Mouse (Mus musculus) spleen, adult 18-20 months (tissue): ENCODE measurements around the gene Ppy.

ENCODE experiments used
- DNase-seq, 2 experiments: peaks; one replicate each; pipeline ENCODE4 v3.0.0; 2022; ENCODE audit warnings: mixed read lengths in 2 of 2

Gene Ppy

DNA sequence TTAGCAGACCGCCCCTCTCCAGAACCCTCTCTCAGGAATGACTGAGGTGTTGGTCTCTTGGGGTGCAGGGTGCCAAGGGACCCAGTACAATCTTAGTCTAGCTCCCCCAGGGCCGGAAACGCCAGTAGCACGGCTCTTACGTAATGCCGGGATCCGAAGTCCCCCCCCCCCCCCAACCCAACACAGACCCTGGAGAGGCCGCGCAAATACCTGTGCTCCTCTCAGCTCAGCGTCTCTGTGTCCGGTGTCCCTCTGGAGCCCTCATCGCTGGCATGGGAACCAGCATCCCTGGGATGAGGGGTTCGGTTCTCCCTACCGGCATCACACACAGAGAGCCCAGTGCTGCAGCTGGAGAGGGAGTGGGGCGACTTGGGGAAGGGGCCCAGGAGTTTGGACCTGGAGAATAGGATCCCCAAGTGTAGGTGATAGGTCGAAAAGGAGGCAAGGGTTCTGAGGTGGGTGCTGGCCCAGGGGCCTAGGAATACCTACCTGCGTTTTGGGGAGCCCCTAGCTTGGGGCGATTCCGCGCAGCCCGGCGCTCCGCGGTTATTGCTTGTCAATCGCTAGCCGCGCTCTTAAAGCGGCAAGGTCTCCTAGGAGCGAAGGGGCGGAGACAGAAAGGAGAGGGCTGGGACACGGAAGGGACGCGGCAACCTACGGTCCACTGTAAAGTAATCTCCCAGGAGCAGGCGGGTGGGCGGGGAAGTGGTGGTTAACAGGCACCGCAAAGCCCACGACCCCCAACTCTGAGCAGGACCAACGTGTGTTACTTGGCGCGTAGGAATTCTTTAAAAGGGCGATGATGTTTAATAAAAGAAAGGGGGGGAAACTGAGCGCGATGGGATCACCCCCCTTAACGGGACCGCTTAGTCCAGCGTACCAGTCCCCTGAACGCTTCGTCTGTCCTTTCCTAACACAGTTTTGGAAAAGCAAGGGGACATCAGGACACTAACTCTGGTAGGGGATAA is 12.9 kb downstream of the Ppy start, which contains the start of gene Mpp2:
TSS of gene Mpp2 (minus strand) at position 585 of the 968 bp plus-strand sequence.
- DNase-seq, result peak in 1 of 2 experiments; percentile 30

- peak in 1 of 2 experiments; percentile 25 for DNase-seq
Measured at GRCm38 (mm10) chr11:102087081-102087751, 13.9 kb downstream of the Ppy start.

- no peak for DNase-seq
Measured at GRCm38 (mm10) chr11:102086331-102086730, 14.8 kb downstream of the Ppy start.

GRCm38 (mm10) chr11:102084159-102084558 is 17.0 kb downstream of the Ppy start:
- no peak for DNase-seq

- DNase-seq, result no peak
Measured at GRCm38 (mm10) chr11:102083193-102083592, 17.9 kb downstream of the Ppy start.

DNA sequence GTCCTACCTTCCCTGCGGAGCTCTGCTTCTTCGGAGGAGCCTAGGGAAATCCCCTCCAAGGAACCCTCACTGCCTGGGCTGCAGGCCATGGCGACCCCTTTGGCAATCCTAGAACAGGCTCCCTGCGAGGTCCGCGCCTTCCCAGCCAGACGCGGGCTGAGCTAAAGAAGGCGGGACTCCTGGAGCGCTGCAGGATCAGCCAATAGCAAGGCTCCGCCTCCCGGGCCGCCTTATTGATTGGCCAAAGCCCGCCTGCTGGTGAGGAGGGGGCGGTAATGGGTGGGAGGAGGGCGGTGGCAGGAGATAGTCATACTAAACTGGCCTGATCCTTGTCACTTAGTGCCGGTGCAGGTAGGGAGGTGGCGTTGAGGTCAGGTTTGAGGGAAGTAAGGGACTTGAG is 18.8 kb downstream of the Ppy start:
- DNase-seq, result no peak

DNA sequence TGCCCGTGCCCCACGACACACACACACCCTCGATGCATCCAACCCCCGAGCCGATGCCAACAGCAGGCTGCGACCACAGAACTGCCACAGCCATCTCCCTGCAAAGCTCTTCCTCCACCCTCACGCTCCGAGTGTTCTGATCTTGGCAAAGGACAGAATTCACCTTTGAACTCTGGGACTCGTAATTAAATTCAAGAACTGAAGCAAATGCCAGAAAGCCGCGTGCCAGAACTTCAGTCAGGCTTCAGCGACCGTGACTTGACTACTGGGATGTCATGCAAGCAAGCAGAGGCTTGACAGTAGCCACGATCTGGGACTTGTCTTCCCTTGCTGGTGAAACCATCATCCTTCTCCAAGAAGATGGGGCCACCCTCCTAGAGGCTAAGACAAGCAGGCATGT is 27.4 kb downstream of the Ppy start:
- no peak for DNase-seq

GRCm38 (mm10) chr11:102072729-102073128 is 28.4 kb downstream of the Ppy start:
- no peak for DNase-seq

DNA sequence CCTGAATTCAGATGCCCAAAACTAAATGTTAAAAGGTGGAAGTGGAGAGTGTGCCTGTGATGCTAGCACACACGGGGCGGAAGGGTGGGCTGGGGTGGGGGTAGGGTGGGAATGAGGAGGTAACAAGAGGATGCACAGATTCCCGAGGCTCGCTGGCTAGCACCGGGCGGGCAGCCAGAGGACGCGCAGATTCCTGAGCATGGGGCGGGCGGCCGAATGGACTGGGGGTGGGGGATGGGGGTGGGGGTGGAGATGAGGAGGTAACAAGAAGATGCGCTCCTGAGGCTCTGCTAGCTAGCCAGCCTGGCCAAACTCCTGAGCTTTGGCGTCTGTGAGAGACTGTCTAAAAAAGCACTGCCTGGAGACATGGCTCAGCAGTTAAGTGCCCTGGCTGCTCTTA is 30.7 kb downstream of the Ppy start:
- DNase-seq, result no peak

GRCm38 (mm10) chr11:102069633-102070032 is 31.5 kb downstream of the Ppy start:
- no peak for DNase-seq

- no peak for DNase-seq
Measured at GRCm38 (mm10) chr11:102068969-102069368, 32.1 kb downstream of the Ppy start.

DNA sequence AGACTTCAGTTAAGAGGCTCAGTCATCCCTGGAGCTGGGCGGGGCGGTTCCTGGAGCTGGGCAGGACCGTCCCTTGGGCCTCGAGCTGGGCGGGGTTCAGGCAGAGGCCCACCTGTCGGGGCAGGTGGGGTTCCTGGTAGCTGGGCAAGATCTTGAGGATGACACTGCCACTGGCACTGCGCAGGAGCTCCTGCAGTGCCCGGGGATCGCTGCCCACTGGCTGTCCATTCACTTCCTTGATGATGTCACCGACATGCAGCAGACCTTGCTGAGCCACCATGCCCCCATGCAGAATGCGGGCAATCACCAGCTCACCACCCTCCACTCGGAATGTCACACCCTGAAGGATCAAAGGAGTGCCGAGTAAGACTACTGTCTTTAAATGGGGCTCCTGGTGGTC is 38.0 kb downstream of the Ppy start:
- no peak for DNase-seq

GRCm38 (mm10) chr11:102061941-102062473 is 39.1 kb downstream of the Ppy start:
- no peak for DNase-seq

GRCm38 (mm10) chr11:102061236-102061940 is 39.7 kb downstream of the Ppy start:
- DNase-seq, result peak; percentile 18 to 62

GRCm38 (mm10) chr11:102053847-102054246 is 47.3 kb downstream of the Ppy start:
- peak in 1 of 2 experiments; percentile 43 for DNase-seq

DNA sequence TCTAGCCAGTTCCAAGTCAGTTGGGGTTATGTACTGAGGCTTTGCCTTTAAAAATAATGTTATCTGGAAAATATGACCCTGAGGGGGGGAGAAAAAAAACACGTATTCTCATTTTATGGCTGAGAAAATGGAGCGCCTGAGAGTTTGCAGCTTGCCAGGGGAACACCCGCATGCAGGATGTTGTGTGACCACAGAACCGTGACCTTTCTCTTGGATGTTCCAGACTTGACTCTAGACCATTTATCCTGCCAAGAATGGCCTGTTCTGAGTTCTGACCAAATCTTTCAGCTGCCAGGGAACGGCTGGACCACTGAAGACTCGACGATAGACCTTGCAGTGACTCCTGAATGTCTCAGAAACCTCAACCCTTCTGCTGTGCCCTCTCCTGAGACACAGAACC is 47.9 kb downstream of the Ppy start:
- no peak for DNase-seq

GRCm38 (mm10) chr11:102052697-102053096 is 48.4 kb downstream of the Ppy start:
- DNase-seq, result no peak

DNA sequence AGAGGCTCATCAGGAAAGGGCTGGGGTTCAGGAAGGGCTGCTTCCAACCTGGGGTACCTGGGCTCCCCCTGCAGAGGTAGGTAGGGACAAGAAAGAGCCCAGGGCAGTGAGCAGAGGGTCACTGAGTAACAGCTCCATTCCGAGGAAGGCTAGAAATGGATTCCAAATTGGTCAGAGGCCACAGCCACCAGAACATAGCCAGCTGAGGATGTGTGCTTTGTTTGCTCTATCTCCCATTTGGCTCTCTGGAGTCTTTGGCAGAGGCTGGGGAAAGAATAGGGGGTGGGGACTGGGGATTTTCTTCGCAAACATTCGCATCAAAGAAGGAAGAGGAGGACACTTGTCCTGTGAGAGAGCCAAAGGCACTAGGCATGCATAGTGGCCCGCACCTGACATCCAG is 49.2 kb downstream of the Ppy start:
- DNase-seq, result no peak

DNA sequence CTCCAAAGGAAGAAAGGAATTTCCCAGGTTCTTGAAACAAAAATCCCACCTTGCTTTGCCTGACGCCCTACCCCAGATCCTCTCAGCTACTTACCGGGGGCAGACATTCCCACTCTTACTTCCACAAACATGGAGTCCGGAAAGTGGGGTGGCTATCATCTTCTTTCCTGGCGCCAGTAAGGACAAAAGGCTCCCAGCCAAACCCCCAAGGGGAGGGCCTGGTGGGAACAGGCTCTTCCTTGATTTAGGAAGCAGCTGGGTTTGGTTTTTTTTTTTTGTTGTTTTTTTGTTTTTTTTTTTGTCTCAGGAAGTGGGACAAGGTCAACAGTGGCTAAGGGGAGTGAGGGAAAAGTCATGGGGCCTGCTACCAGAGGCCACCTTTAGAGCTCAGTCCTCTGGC is 49.6 kb downstream of the Ppy start:
- no peak for DNase-seq
